Mouse (Mus musculus) liver, postnatal 0 days (tissue): ENCODE measurements at regions not wholly inside any gene's neighbourhood (a gene's known extent, or its start where the extent isn't known, plus 50 kb on each side); places are given as distances from the start of the nearest gene placed in this dataset.

ENCODE experiments used
- ATAC-seq: fragments of 200-750 bp; cut with Nextera tagmentation; 2 replicates; pipeline ENCODE4 v1.8.0; 2017; ENCODE audit warnings: mild to moderate bottlenecking, moderate library complexity
- DNase-seq: peaks from one replicate; pipeline ENCODE4 v3.0.0-alpha.2; 2016
- H3K27ac ChIP-seq: fragments of 300-500 bp; sonication (generic); 2 replicates; pipeline ENCODE4 v1.5.1; 2014; ENCODE audit warnings: antibody characterized with exemption, moderate library complexity, mild to moderate bottlenecking, low read depth
- H3K27me3 ChIP-seq: fragments of 300-500 bp; sonication (generic); 2 replicates; pipeline ENCODE4 v1.6.1; 2014; ENCODE audit warnings: low read length, control low read depth, mixed read lengths; ENCODE audit not compliant: insufficient read depth
- H3K36me3 ChIP-seq: fragments of 300-500 bp; sonication (generic); replicated peaks from 2 replicates; pipeline ENCODE4 v1.6.1; 2014; ENCODE audit warnings: mild to moderate bottlenecking, control low read depth, low read length, moderate library complexity, mixed read lengths; ENCODE audit not compliant: insufficient read depth
- H3K4me1 ChIP-seq: fragments of 300-500 bp; sonication (generic); 2 replicates; pipeline ENCODE4 v1.6.1; 2014; ENCODE audit warnings: antibody characterized with exemption, mild to moderate bottlenecking, control low read depth; ENCODE audit not compliant: insufficient read depth
- H3K4me2 ChIP-seq: fragments of 300-500 bp; sonication (generic); 2 replicates; pipeline ENCODE4 v1.6.1; 2014; ENCODE audit warnings: low read depth, mild to moderate bottlenecking, low read length, moderate library complexity, mixed read lengths
- H3K4me3 ChIP-seq: fragments of 300-500 bp; sonication (generic); 2 replicates; pipeline ENCODE4 v1.5.1; 2014; ENCODE audit warnings: low read depth, low read length
- H3K9ac ChIP-seq: fragments of 300-500 bp; sonication (generic); replicated peaks from 2 replicates; pipeline ENCODE4 v1.6.1; 2014; ENCODE audit warnings: mild to moderate bottlenecking, moderate library complexity
- H3K9me3 ChIP-seq: fragments of 300-500 bp; sonication (generic); 2 replicates; pipeline ENCODE4 v1.6.1; 2016; ENCODE audit warnings: mild to moderate bottlenecking, control low read depth, low read length, mixed read lengths
- CTCF ChIP-seq: sonication (generic); IDR thresholded peaks from 2 replicates; pipeline ENCODE4 v1.5.1; 2016; ENCODE audit warnings: antibody characterized with exemption, low read depth
- EP300 ChIP-seq: IDR thresholded peaks from 2 replicates; pipeline ENCODE4 v1.6.1; 2016; ENCODE audit warnings: antibody characterized with exemption, low read depth, mild to moderate bottlenecking
- WGBS: fragments of 180-500 bp; shearing (Covaris S2); extraction: QIAGEN DNeasy Blood & Tissue Kit; methylation state at CpG from one replicate; pipeline ENCODE4 v1.1.7; 2014; ENCODE audit not compliant: insufficient replicate concordance; 5-methylcytosine and 5-hydroxymethylcytosine counted together

DNA sequence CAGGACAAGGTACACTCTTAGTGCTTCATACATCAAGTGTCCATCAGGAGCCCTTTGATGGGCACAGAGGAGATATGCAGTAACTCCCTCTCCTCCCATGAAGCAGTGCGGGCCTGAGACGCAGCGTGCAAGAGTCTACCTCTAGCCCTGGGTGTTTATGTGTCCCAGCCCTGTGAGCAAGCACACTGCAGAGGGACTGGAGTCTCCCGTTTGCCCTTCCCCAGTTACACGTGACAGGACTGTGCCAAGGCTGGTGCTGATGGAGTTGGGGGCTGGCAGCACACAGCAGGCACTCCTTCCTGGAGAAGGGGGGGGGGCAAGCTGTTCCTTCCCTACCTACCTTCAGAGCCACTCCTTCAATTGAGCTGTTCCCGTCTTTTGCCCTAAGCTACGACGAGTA is 167.1 kb upstream of the Tle3 start:
- 80% methylated on average over 8 of the region's 8 CpGs for WGBS

DNA sequence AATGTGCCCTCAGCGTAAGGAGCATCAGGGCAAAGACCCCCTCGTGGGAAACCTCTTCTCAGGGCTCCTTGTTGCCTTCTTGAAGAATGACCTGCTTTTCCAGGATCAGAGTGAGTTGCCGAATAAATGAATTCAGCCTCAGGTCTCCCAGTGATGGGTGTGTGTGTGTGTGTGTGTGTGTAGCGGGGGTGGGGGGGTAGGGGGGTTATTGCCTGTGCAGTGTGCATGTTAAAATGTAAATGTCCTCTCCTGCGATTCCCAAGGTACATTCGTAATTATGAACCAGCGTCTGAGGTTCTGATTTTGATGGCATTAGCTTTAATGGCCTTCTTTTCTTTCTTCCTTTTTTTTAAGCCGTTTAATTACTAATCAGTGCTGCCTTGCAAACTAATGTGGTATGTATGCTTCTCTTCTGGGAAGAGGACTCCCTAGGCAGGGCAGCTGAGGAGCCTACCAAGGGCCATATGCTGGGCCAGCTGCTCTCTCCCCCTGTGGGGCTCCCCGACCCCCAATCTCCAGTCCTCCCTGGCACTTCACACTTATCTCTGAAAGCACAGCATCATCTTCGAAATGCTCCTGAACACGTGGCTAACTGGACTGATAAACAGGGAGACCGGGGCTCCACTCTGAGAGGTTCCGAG is 165.3 kb upstream of the Tle3 start:
- no peak for ATAC-seq
- 69% methylated on average over 13 of the region's 13 CpGs for whole genome bisulfite sequencing
- no peak overlapping the region for H3K9ac ChIP-seq
- H3K4me1 ChIP-seq: no peaks in the 10 kb centered on the region
- H3K27ac ChIP-seq: no peak overlapping the region
- H3K9me3 ChIP-seq: no peaks in the 10 kb centered on the region
- no peak for TF ChIP-seq CTCF
- no peak for TF ChIP-seq EP300
- no peak overlapping the region for H3K4me3 ChIP-seq
- H3K27me3 ChIP-seq: no peaks in the 10 kb centered on the region
- no peaks in the 10 kb centered on the region for H3K36me3 ChIP-seq
- DNase-seq: no peak
- no peak overlapping the region for H3K4me2 ChIP-seq

More for the DNA sequence above, 167.1 kb upstream of the Tle3 start:
- Histone ChIP-seq H3K4me1 (no peaks in the 10 kb centered on the region), H3K9ac (no peak overlapping the region), H3K27ac (no peak overlapping the region), H3K27me3 (0 out of 2 replicates have a peak, but pooled peaks cover 2% of the 10 kb centered on the region), H3K36me3 (no peaks in the 10 kb centered on the region), H3K9me3 (no peaks in the 10 kb centered on the region), H3K4me3 (no peak overlapping the region), H3K4me2 (no peak overlapping the region)
- ATAC-seq (no peak), DNase-seq (no peak)
- TF ChIP-seq CTCF: no peak
- no peak for TF ChIP-seq EP300

DNA sequence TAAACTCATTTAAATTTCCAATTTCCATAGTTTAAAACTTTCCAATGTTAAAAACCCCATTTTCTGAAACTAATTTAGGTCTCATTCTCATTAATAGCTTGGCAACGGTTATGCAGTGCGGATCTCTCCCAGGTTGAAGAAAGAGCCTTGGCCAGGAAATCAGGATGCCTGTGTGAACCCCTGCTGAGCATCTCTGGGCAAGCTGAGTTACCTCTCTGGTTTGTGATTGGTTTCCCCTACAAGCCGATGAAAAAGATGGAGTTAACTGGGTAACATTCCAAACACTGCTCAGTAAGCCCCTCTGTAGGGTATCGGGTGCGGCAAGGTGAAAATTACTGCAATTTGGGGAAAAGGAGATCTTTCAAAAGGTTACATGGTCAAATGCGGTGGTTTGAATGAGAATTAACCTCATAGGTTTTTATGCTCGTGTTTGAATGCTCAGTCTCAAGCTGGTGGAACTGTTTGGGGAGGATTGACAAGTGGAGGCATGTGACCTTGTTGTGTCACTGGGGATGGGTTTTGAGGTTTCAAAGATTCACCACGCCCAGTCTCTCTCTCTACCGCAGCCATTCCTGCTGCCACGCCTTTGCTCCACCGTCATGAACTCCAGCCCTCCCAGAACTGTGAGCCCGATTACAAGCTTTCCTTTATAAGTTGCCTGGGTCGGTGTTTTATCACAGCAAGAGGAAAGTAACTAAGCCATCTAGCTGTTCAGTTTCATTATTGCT is 164.6 kb upstream of the Tle3 start:
- 83% methylated on average over 13 of the region's 13 CpGs for whole genome bisulfite sequencing
- Histone ChIP-seq H3K27ac (no peak overlapping the region), H3K4me3 (no peak overlapping the region), H3K4me2 (no peak overlapping the region), H3K36me3 (no peaks in the 10 kb centered on the region), H3K9me3 (no peaks in the 10 kb centered on the region), H3K9ac (no peak overlapping the region), H3K4me1 (no peaks in the 10 kb centered on the region), H3K27me3 (no peaks in the 10 kb centered on the region)
- DNase-seq (no peak), ATAC-seq (no peak)
- TF ChIP-seq EP300 (no peak), CTCF (no peak)

DNA sequence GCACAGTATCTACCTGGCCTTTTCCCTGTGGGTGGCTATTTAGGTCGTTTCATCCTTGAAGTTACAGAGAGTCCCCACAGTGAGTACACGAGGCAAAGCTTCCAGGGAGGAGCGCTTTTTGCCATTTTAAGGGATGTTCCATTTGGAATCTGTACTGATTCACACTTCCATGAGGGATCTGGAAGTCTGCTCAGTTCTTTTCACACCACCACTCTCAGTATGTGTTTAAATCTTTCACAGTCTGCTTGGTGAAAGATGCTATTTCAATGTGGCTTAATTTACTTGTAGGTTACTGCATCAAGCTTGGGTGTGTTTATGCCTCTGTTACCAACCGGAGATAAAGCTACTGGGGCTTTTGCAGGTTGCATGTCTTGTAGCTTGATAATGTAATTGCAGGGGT is 160.5 kb upstream of the Tle3 start:
- 63% methylated on average over 4 of the region's 4 CpGs for WGBS
- Histone ChIP-seq H3K27ac (no peak overlapping the region), H3K9me3 (no peaks in the 10 kb centered on the region), H3K36me3 (no peaks in the 10 kb centered on the region), H3K9ac (no peak overlapping the region), H3K27me3 (no peaks in the 10 kb centered on the region), H3K4me1 (no peaks in the 10 kb centered on the region), H3K4me3 (no peak overlapping the region), H3K4me2 (no peak overlapping the region)
- TF ChIP-seq CTCF (no peak), EP300 (no peak)
- ATAC-seq: no peak
- no peak for DNase-seq

DNA sequence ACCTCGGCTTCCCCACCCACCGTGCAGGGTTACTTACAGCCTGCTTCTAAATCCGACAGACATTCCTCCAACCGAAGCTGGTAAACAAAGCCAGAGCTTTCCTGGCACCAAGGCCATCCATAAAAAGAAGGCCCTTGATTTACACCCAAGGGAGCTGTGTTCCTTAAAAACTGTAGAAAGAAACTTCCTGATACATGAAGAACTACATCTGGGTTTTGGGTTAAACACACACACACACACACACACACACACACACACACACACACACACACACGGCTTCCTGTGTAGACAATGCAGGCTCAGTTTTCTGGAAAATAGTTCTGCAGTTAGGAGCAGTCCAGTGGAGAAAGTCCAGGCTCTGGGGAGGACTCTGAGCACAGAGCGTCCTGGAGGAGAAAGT is 157.2 kb upstream of the Tle3 start:
- H3K9ac ChIP-seq: no peak overlapping the region
- no peak for ATAC-seq

DNA sequence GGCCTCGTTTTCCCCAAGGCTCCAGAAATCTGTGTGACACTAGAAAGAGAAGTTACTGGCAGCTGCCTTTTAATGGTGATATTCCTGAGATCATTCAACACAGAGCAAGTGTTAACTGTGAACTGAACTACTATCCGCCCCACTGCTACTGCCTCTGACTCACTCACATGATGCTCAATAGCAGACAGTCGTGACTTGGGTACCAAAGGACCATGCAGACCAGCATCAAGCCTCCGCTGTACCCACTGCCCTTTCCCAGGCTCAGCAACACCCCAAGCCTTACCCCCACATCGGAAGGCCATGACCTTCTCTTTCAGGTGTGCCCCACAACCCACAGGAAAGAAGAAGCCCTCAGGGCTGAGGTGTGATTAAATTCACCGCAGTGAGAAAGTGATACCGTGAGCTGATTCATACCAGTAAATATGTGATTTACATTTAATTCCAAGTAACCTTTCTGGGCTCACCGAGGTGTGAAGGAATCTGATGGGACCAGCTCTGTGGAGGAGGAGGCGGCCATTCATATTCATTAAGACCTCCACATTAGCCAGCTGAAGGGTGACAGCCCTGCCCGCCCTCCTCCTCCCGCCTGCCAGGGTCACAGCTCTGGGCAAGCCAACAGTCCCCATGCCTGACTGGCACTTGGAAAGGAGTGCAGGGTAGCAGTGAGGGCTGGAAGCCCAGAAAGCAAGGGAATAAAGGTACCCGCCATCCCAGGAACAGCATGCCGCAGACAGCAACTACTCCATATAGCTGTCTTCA is 156.0 kb upstream of the Tle3 start:
- WGBS: 76% methylated on average over 13 of the region's 13 CpGs
- H3K27me3 ChIP-seq: no peaks in the 10 kb centered on the region
- no peak for TF ChIP-seq EP300
- no peak for TF ChIP-seq CTCF
- DNase-seq (no peak), ATAC-seq (no peak)
- no peak overlapping the region for H3K27ac ChIP-seq
- no peak overlapping the region for H3K9ac ChIP-seq
- H3K9me3 ChIP-seq: no peaks in the 10 kb centered on the region
- no peak overlapping the region for H3K4me2 ChIP-seq
- H3K4me3 ChIP-seq: no peak overlapping the region
- no peaks in the 10 kb centered on the region for H3K36me3 ChIP-seq
- no peaks in the 10 kb centered on the region for H3K4me1 ChIP-seq

More for the DNA sequence above, 157.2 kb upstream of the Tle3 start:
- Histone ChIP-seq H3K27ac (no peak overlapping the region), H3K4me3 (no peak overlapping the region), H3K9me3 (no peaks in the 10 kb centered on the region), H3K36me3 (no peaks in the 10 kb centered on the region), H3K4me2 (no peak overlapping the region), H3K27me3 (no peaks in the 10 kb centered on the region), H3K4me1 (no peaks in the 10 kb centered on the region)
- no peak for DNase-seq
- no peak for TF ChIP-seq EP300
- WGBS: 49% methylated on average over 6 of the region's 6 CpGs
